Mouse (Mus musculus): ENCODE data around the gene Wwox. TPM values are rescaled to one million over a fixed set of nuclear protein-coding genes. Genes with fewer than 3 reads are reported as not detected.

Gene Wwox
- 14.0 TPM in 2 replicates for polyA plus RNA-seq (2016; fragmentation: Nextera tagmentation; extraction: Ambion mirVana)

- Histone ChIP-seq H3K4me2 (replicated peaks) (peak within 1 kb of the TSS; percentile 79), H3K27me3 (no peaks in the 10 kb centered on the region), H3K4me1 (peaks cover 10% of the 10 kb centered on the region), H3K36me3 (no peaks in the 10 kb centered on the region), H3K9me3 (no peaks in the 10 kb centered on the region), H3K4me3 (peak within 1 kb of the TSS; percentile 66), H3K27ac (replicated peaks) (peak within 1 kb of the TSS; percentile 82), H3K9ac (replicated peaks) (peak within 1 kb of the TSS; percentile 62)
- WGBS: 0% methylated on average over 51 of the region's 54 CpGs
- ATAC-seq (ENCODE audit: low FRiP score, low read depth): peak; percentile 98
These were observed at the start of gene Wwox for GRCm38 (mm10) chr8:114439334-114440204. Gene Wwox (plus strand): TSS chr8:114439655.

GRCm38 (mm10) chr8:114390465-114391254, 48.8 kb upstream of the Wwox start:
- WGBS: 93% methylated on average over 12 of the region's 13 CpGs
- Histone ChIP-seq H3K4me1 (no peaks in the 10 kb centered on the region), H3K27ac (replicated peaks) (no peak overlapping the region), H3K27me3 (no peaks in the 10 kb centered on the region), H3K4me3 (no peak overlapping the region), H3K36me3 (no peaks in the 10 kb centered on the region), H3K9ac (replicated peaks) (no peak overlapping the region), H3K4me2 (replicated peaks) (no peak overlapping the region), H3K9me3 (no peaks in the 10 kb centered on the region)
- no peak for ATAC-seq (ENCODE audit: low FRiP score, low read depth)

GRCm38 (mm10) chr8:114398326-114398725, 41.1 kb upstream of the Wwox start:
- Histone ChIP-seq H3K9ac (replicated peaks) (no peak overlapping the region), H3K4me2 (replicated peaks) (no peak overlapping the region), H3K9me3 (no peaks in the 10 kb centered on the region), H3K4me3 (no peak overlapping the region), H3K27ac (replicated peaks) (no peak overlapping the region), H3K36me3 (no peaks in the 10 kb centered on the region), H3K4me1 (no peaks in the 10 kb centered on the region; the same call in 1 of the 2 replicates), H3K27me3 (no peaks in the 10 kb centered on the region)
- 93% methylated on average over 5 of the region's 5 CpGs for WGBS
- ATAC-seq (ENCODE audit: low FRiP score, low read depth): no peak

- Histone ChIP-seq H3K27ac (replicated peaks) (no peak overlapping the region), H3K27me3 (no peaks in the 10 kb centered on the region), H3K36me3 (no peaks in the 10 kb centered on the region), H3K4me1 (no peaks in the 10 kb centered on the region; the same call in 1 of the 2 replicates), H3K9me3 (no peaks in the 10 kb centered on the region), H3K4me2 (replicated peaks) (no peak overlapping the region), H3K9ac (replicated peaks) (no peak overlapping the region), H3K4me3 (no peak overlapping the region)
- WGBS: 96% methylated on average over 5 of the region's 5 CpGs
- ATAC-seq (ENCODE audit: low FRiP score, low read depth): no peak
These were observed 40.2 kb upstream of the Wwox start for GRCm38 (mm10) chr8:114399273-114399672.

- Histone ChIP-seq H3K27me3 (no peaks in the 10 kb centered on the region), H3K4me2 (replicated peaks) (no peak overlapping the region), H3K9ac (replicated peaks) (no peak overlapping the region), H3K4me1 (no peaks in the 10 kb centered on the region; the same call in 1 of the 2 replicates), H3K27ac (replicated peaks) (no peak overlapping the region), H3K36me3 (no peaks in the 10 kb centered on the region), H3K4me3 (no peak overlapping the region), H3K9me3 (no peaks in the 10 kb centered on the region)
- 73% methylated on average over 7 of the region's 7 CpGs for WGBS
- 0 out of 2 replicates have a peak, but pooled peaks have one; percentile 65 for ATAC-seq (ENCODE audit: low FRiP score, low read depth)
These were observed 37.8 kb upstream of the Wwox start for GRCm38 (mm10) chr8:114401679-114402078.

- no peak overlapping the region for H3K4me3 ChIP-seq
- H3K27ac ChIP-seq (replicated peaks): no peak overlapping the region
- ATAC-seq (ENCODE audit: low FRiP score, low read depth): no peak
- H3K4me2 ChIP-seq (replicated peaks): no peak overlapping the region
- H3K36me3 ChIP-seq: no peaks in the 10 kb centered on the region
- H3K9ac ChIP-seq (replicated peaks): no peak overlapping the region
- no peaks in the 10 kb centered on the region for H3K9me3 ChIP-seq
- 84% methylated on average over 3 of the region's 3 CpGs for whole genome bisulfite sequencing
- no peaks in the 10 kb centered on the region for H3K4me1 ChIP-seq
- H3K27me3 ChIP-seq: no peaks in the 10 kb centered on the region
These were observed 28.0 kb upstream of the Wwox start for GRCm38 (mm10) chr8:114411421-114411820.

- H3K9me3 ChIP-seq: no peaks in the 10 kb centered on the region
- H3K4me1 ChIP-seq: no peaks in the 10 kb centered on the region
- 0 out of 2 replicates have a peak, but pooled peaks cover 4% of the 10 kb centered on the region for H3K27me3 ChIP-seq
- H3K36me3 ChIP-seq: no peaks in the 10 kb centered on the region
- 77% methylated on average over 8 of the region's 8 CpGs for WGBS
- no peak within 1 kb of the TSS for H3K9ac ChIP-seq (replicated peaks)
- no peak within 1 kb of the TSS for H3K27ac ChIP-seq (replicated peaks)
- no peak for ATAC-seq (ENCODE audit: low FRiP score, low read depth)
- H3K4me3 ChIP-seq: no peak within 1 kb of the TSS
- H3K4me2 ChIP-seq (replicated peaks): no peak within 1 kb of the TSS
These were observed 21.7 kb upstream of the Wwox start, which contains the start of gene Clec3a for GRCm38 (mm10) chr8:114417786-114418185. Gene Clec3a (plus strand): TSS chr8:114418086.

GRCm38 (mm10) chr8:114418486-114418885, 21.0 kb upstream of the Wwox start:
- Histone ChIP-seq H3K4me1 (no peaks in the 10 kb centered on the region), H3K4me2 (replicated peaks) (no peak overlapping the region), H3K27ac (replicated peaks) (no peak overlapping the region), H3K9me3 (no peaks in the 10 kb centered on the region), H3K36me3 (no peaks in the 10 kb centered on the region), H3K27me3 (0 out of 2 replicates have a peak, but pooled peaks cover 4% of the 10 kb centered on the region), H3K4me3 (no peak overlapping the region), H3K9ac (replicated peaks) (no peak overlapping the region)
- WGBS: 49% methylated on average over 5 of the region's 5 CpGs
- no peak for ATAC-seq (ENCODE audit: low FRiP score, low read depth)

GRCm38 (mm10) chr8:114418904-114419303, 20.6 kb upstream of the Wwox start:
- no peaks in the 10 kb centered on the region for H3K9me3 ChIP-seq
- no peaks in the 10 kb centered on the region for H3K4me1 ChIP-seq
- no peak overlapping the region for H3K9ac ChIP-seq (replicated peaks)
- 0 out of 2 replicates have a peak, but pooled peaks cover 4% of the 10 kb centered on the region for H3K27me3 ChIP-seq
- WGBS: 94% methylated on average over 5 of the region's 6 CpGs
- H3K4me3 ChIP-seq: no peak overlapping the region
- no peak overlapping the region for H3K27ac ChIP-seq (replicated peaks)
- no peaks in the 10 kb centered on the region for H3K36me3 ChIP-seq
- no peak for ATAC-seq (ENCODE audit: low FRiP score, low read depth)
- no peak overlapping the region for H3K4me2 ChIP-seq (replicated peaks)

- Histone ChIP-seq H3K27ac (replicated peaks) (no peak overlapping the region), H3K36me3 (no peaks in the 10 kb centered on the region), H3K9ac (replicated peaks) (no peak overlapping the region), H3K4me3 (no peak overlapping the region), H3K4me2 (replicated peaks) (no peak overlapping the region), H3K9me3 (no peaks in the 10 kb centered on the region), H3K27me3 (0 out of 2 replicates have a peak, but pooled peaks cover 4% of the 10 kb centered on the region), H3K4me1 (no peaks in the 10 kb centered on the region)
- ATAC-seq (ENCODE audit: low FRiP score, low read depth): no peak
- WGBS: 85% methylated on average over 4 of the region's 4 CpGs
These were observed 17.9 kb upstream of the Wwox start for GRCm38 (mm10) chr8:114421544-114421943.

- Histone ChIP-seq H3K27me3 (no peaks in the 10 kb centered on the region), H3K4me1 (peaks cover 10% of the 10 kb centered on the region), H3K9me3 (no peaks in the 10 kb centered on the region), H3K27ac (replicated peaks) (no peak overlapping the region), H3K36me3 (no peaks in the 10 kb centered on the region), H3K4me3 (no peak overlapping the region), H3K4me2 (replicated peaks) (no peak overlapping the region), H3K9ac (replicated peaks) (no peak overlapping the region)
- ATAC-seq (ENCODE audit: low FRiP score, low read depth): no peak
- WGBS: 13% methylated on average over 6 of the region's 6 CpGs
These were observed 1.2 kb upstream of the Wwox start for GRCm38 (mm10) chr8:114438236-114438635.

GRCm38 (mm10) chr8:114440205-114440589, 742 bp downstream of the Wwox start:
- H3K27me3 ChIP-seq: no peaks in the 10 kb centered on the region
- H3K9me3 ChIP-seq: no peaks in the 10 kb centered on the region
- H3K27ac ChIP-seq (replicated peaks): peak overlapping the region; percentile 82
- peak overlapping the region; percentile 66 for H3K4me3 ChIP-seq
- no peaks in the 10 kb centered on the region for H3K36me3 ChIP-seq
- 21% methylated on average over 5 of the region's 5 CpGs for WGBS
- H3K9ac ChIP-seq (replicated peaks): peak overlapping the region; percentile 62; the same call in 1 of the 2 replicates
- ATAC-seq (ENCODE audit: low FRiP score, low read depth): no peak
- peak overlapping the region; percentile 79 for H3K4me2 ChIP-seq (replicated peaks)
- H3K4me1 ChIP-seq: peaks cover 10% of the 10 kb centered on the region
